Mouse (Mus musculus) naive thymus-derived CD4-positive, alpha-beta T cell, adult 5 months (primary cell): ENCODE results near the gene Arpin. TPM values are rescaled to one million over a fixed set of nuclear protein-coding genes. Genes with fewer than 3 reads are reported as not detected.

Experiments used
- polyA plus RNA-seq: library from polyadenylated mRNA; unstranded; fragments of 100-300 nt; shearing (Covaris generic); gene quantifications from one replicate; pipeline ENCODE4 v1.2.1, GENCODE M21; 2017

Arpin gene
- polyA plus RNA-seq, result not detected

DNA sequence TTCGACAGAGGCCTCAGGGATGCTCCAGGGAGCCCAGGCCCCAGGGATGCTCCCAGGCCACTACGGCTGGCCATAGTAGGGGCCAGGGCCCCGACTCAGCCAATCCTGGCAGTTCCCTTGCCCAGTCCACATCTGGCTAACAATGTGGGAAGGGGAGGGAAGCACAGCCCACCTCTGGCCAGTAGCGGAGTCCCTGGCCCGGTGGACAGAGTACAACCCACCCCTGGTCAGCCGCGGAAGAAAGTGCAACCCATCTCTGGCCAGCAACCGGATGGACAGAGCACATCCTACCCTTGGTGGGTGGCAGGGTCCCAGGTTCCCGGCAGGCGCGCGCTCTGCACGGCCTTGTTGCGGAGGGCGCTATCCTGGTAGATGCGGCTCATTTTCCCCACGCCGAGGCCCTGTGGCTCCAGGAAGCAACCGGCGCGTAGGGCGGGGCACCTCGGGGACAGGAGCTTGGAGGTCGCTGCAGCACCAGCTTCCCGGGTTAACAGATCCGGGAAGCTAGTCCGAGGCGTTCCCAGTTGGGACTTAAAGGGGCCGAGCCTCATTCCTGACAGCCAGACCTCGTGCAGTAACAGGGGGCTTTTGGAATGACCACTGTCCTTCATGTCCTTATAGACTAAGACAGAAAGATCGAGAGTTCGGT is at the start of gene Arpin:
Gene Arpin (minus strand): TSS at position 498 of the 649 bp plus-strand sequence.

DNA sequence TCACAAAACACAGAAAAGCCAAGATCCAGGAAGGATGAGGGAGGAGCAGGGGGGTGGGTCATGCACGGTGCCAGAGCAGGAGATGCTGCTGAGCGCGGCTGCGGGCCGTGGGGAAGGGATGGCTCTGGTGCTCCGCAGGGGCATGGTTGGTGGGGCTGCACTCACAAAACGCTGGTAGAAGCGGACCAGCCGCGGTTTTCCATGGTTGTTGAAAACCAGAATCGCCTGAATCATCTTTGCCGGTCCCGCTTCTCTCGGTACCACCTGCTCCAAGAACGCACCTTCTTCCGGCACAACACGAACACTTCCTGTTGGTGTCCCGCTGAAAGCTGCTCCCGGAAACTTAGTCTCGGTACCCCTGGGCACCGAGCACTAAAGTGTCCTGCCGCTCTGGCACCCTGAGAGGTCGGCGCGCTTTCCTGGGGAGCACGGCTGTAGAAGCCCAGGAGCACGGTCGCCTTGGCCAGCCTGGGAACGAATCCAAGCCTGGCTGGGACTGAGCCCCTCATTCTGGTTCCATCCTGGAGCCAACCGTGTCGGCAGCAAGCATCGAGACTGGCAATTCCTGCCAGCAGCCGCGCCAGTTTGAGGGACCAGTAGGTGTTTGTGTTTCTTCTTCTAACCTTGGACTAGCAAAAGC is 14.7 kb downstream of the Arpin start, which contains the start of gene Ap3s2:
Gene Ap3s2 (minus strand): TSS at position 306 of the 640 bp plus-strand sequence.

Other genes with a start within 250 kb of the Arpin start
- gene Kif7, start 219.6 kb downstream of the Arpin start, polyA plus RNA-seq, result 0.92 TPM
- gene Plin1, start 202.5 kb downstream of the Arpin start, polyA plus RNA-seq, result 0.21 TPM
- 0.42 TPM for gene Pex11a, start 192.2 kb downstream of the Arpin start, polyA plus RNA-seq
- not detected for gene Wdr93, start 192.2 kb downstream of the Arpin start, polyA plus RNA-seq
- not detected for gene Mesp1, start 141.6 kb downstream of the Arpin start, polyA plus RNA-seq
- gene Mesp2, start 124.6 kb downstream of the Arpin start, polyA plus RNA-seq, result not detected
- not detected for gene Anpep, start 74.3 kb downstream of the Arpin start, polyA plus RNA-seq
- gene Ap3s2, start 14.7 kb downstream of the Arpin start, polyA plus RNA-seq, result 16.9 TPM
- 18.2 TPM for gene Zfp710, start 89.5 kb upstream of the Arpin start, polyA plus RNA-seq
- 103 TPM for gene Idh2, start 180.0 kb upstream of the Arpin start, polyA plus RNA-seq